Mouse (Mus musculus): Measurements from ENCODE around the gene H6pd.

GRCm38 (mm10) chr4:150033261-150033671 is 24.4 kb upstream of the H6pd start:
- TF ChIP-seq USF1 (IDR thresholded peaks at IDR 0.05; ENCODE audit: low read depth, low read length) (no peak), POLR2A (IDR thresholded peaks at IDR 0.05; ENCODE audit: low read depth, low read length) (no peak), GABPA (IDR thresholded peaks at IDR 0.05; ENCODE audit: insufficient replicate concordance, low read depth, low read length) (no peak), NELFE (IDR thresholded peaks at IDR 0.05; ENCODE audit: low read depth, low read length) (no peak), CTCF (conservative IDR thresholded peaks at IDR 0.05 in 1 of 2, IDR thresholded peaks at IDR 0.05 in 1 of 2; ENCODE audit: low read depth in 2 of 2, low read length in 2 of 2) (no peak), EP300 (IDR thresholded peaks at IDR 0.05; ENCODE audit: low read length) (no peak), E2F4 (IDR thresholded peaks at IDR 0.05; ENCODE audit: insufficient replicate concordance, low read depth, low read length) (no peak), ZNF384 (IDR thresholded peaks at IDR 0.05; ENCODE audit: low read depth, low read length) (no peak), POLR2AphosphoS2 (IDR thresholded peaks at IDR 0.05; ENCODE audit: low read depth, low read length) (no peak), ZMIZ1 (IDR thresholded peaks at IDR 0.05; ENCODE audit: low read depth, low read length) (no peak), SMC3 (IDR thresholded peaks at IDR 0.05; ENCODE audit: low read depth, low read length) (no peak), ELF1 (IDR thresholded peaks at IDR 0.05; ENCODE audit: low read depth, low read length) (no peak), MAFK (IDR thresholded peaks at IDR 0.05; ENCODE audit: insufficient replicate concordance, low read length) (no peak), MAX (IDR thresholded peaks at IDR 0.05; ENCODE audit: low read length) (no peak)

All from CH12.LX (cell line).